Mouse (Mus musculus) intestine, postnatal 0 days (tissue): ENCODE measurements at regions not wholly inside any gene's neighbourhood (a gene's known extent, or its start where the extent isn't known, plus 50 kb on each side); places are given as distances from the start of the nearest gene placed in this dataset.

Source experiments
- ATAC-seq: fragments of 200-750 bp; cut with Nextera tagmentation; 2 replicates; pipeline ENCODE4 v1.8.0; 2017; ENCODE audit warnings: mild to moderate bottlenecking, moderate TSS enrichment, moderate library complexity
- H3K27ac ChIP-seq: fragments of 300-500 bp; sonication (generic); 2 replicates; pipeline ENCODE4 v1.5.1; 2014; ENCODE audit warnings: mild to moderate bottlenecking, low read depth, low read length, moderate library complexity
- H3K27me3 ChIP-seq: fragments of 300-500 bp; sonication (generic); replicated peaks from 2 replicates; pipeline ENCODE4 v1.6.1; 2014; ENCODE audit warnings: low read length, mixed read lengths; ENCODE audit not compliant: control insufficient read depth, insufficient read depth
- H3K36me3 ChIP-seq: fragments of 300-500 bp; sonication (generic); 2 replicates; pipeline ENCODE4 v1.6.1; 2014; ENCODE audit warnings: mild to moderate bottlenecking, moderate library complexity; ENCODE audit not compliant: control insufficient read depth, insufficient read depth
- H3K4me1 ChIP-seq: fragments of 300-500 bp; sonication (generic); replicated peaks from 2 replicates; pipeline ENCODE4 v1.6.1; 2014; ENCODE audit warnings: antibody characterized with exemption, low read length, mixed read lengths; ENCODE audit not compliant: control insufficient read depth, insufficient read depth
- H3K4me2 ChIP-seq: fragments of 300-500 bp; sonication (generic); replicated peaks from 2 replicates; pipeline ENCODE4 v1.6.1; 2014; ENCODE audit warnings: low read depth, mild to moderate bottlenecking, moderate library complexity
- H3K4me3 ChIP-seq: fragments of 300-500 bp; sonication (generic); 2 replicates; pipeline ENCODE4 v1.5.1; 2014; ENCODE audit warnings: low read depth, low read length
- H3K9ac ChIP-seq: fragments of 300-500 bp; sonication (generic); 2 replicates; pipeline ENCODE4 v1.6.1; 2014; ENCODE audit warnings: mild to moderate bottlenecking, low read depth, low read length
- H3K9me3 ChIP-seq: fragments of 300-500 bp; sonication (generic); 2 replicates; pipeline ENCODE4 v1.6.1; 2016; ENCODE audit warnings: mixed run types; ENCODE audit not compliant: control insufficient read depth
- CTCF ChIP-seq: sonication (generic); IDR thresholded peaks from 2 replicates; pipeline ENCODE4 v1.5.1; 2016; ENCODE audit warnings: low read depth, mild to moderate bottlenecking, control low read depth, antibody characterized with exemption, moderate library complexity
- WGBS: fragments of 180-500 bp; shearing (Covaris S2); extraction: QIAGEN DNeasy Blood & Tissue Kit; methylation state at CpG from one replicate; pipeline ENCODE4 v1.1.7; 2014; 5-methylcytosine and 5-hydroxymethylcytosine counted together

DNA sequence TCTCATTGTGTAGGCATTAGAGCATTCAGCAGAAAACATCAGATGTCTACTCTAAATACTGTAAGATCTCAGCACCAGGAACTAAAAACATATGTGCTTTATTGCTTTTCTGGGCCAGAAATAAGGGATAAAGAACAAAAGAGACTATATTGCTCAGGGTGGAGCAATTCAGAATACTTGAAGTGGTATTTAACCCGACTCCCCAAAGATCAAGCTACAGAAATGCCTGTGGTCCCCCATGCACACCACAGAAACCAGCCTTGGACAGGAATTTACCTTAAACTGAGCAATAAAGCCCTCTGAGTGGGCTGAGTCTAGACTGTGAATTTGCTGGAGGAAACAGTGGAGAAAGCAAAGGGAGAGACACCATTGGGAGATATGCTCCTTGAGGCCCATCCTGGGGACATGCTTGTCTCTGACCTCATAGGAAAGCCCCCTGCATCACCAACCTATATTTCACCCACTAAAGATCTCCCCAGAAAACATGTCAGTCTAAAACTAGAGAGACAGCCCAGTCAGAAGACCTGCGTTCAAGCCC, 197.3 kb upstream of the 4930412O13Rik start:
- 84% methylated on average over 2 of the region's 2 CpGs for WGBS
- no peak overlapping the region for H3K27ac ChIP-seq
- H3K4me3 ChIP-seq, result no peak overlapping the region

DNA sequence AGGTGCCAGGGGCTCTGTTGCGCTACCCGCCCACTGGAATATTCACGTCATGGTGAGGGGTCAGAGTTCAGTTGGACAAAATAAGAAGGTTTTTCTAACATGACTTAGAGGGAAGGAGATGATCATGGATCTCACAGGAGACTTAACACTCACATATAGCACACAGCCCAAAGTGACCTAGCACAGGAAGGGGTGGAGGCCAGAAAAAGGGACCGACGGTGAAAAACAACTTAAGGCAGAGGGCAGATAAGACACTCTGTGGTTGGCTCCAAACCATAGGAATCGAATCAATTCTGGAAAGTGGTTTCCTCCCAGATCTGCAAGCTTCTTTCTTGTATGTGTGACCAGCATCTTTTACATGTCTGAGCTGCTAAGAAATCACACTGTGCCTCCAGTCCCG, 192.9 kb upstream of the 4930412O13Rik start:
- Histone ChIP-seq H3K4me1 (no peaks in the 10 kb centered on the region), H3K4me3 (no peak overlapping the region), H3K36me3 (no peaks in the 10 kb centered on the region), H3K27me3 (no peaks in the 10 kb centered on the region), H3K9me3 (no peaks in the 10 kb centered on the region), H3K27ac (no peak overlapping the region), H3K4me2 (no peak overlapping the region), H3K9ac (no peak overlapping the region)
- 80% methylated on average over 7 of the region's 7 CpGs for WGBS
- no peak for TF ChIP-seq CTCF
- no peak for ATAC-seq

More for the DNA sequence above, 197.3 kb upstream of the 4930412O13Rik start:
- Histone ChIP-seq H3K27me3 (no peaks in the 10 kb centered on the region), H3K9ac (no peak overlapping the region), H3K4me2 (no peak overlapping the region), H3K36me3 (no peaks in the 10 kb centered on the region), H3K4me1 (no peaks in the 10 kb centered on the region), H3K9me3 (no peaks in the 10 kb centered on the region)
- no peak for TF ChIP-seq CTCF
- ATAC-seq, result no peak

DNA sequence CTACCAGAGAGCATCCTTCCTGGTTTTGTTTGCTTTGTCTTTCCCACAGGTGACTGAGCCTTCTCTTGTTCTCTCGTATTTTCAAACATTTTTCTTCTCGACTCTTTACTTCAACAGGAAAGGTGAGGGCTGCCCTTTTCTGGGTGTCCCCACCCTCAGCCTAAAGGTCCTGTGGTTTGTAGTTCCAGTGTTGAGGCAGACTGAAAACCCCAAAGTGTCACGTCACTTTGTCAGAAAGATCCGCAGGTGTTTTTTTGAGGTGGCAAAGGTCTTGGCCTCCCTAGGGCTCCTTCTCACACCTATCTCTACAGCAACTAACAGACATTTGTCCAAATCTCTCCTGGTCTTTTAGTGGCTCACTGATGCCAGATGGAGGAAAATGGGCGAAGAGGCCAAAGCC, 191.5 kb upstream of the 4930412O13Rik start:
- Histone ChIP-seq H3K27ac (no peak overlapping the region), H3K9me3 (no peaks in the 10 kb centered on the region), H3K4me3 (no peak overlapping the region), H3K4me1 (no peaks in the 10 kb centered on the region), H3K27me3 (no peaks in the 10 kb centered on the region), H3K9ac (no peak overlapping the region), H3K4me2 (no peak overlapping the region), H3K36me3 (no peaks in the 10 kb centered on the region)
- TF ChIP-seq CTCF, result no peak
- ATAC-seq, result no peak
- whole genome bisulfite sequencing, result 71% methylated on average over 5 of the region's 5 CpGs

DNA sequence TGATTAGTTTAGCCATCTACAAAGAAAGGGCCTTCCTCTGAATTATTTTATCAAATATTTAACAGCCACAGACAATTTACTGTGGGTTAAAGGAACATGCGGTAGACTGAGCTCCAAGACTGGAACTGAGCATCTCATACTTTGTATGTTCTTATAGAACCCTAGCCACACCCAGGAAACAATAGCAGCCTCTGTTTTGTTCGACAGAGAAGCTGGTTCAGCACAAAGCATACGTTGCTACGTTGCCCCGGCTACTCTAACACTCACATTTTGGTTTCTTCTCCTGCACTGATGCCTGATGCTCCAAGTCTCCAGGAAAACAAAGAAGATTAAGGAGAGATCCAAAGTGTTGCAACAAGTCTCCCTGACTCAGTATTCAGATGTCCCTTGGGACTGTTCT, 189.5 kb upstream of the 4930412O13Rik start:
- Histone ChIP-seq H3K4me1 (no peaks in the 10 kb centered on the region), H3K4me2 (no peak overlapping the region), H3K9ac (no peak overlapping the region), H3K27ac (no peak overlapping the region), H3K9me3 (no peaks in the 10 kb centered on the region), H3K27me3 (no peaks in the 10 kb centered on the region), H3K36me3 (no peaks in the 10 kb centered on the region), H3K4me3 (no peak overlapping the region)
- WGBS, result 85% methylated on average over 5 of the region's 5 CpGs
- TF ChIP-seq CTCF, result no peak
- ATAC-seq, result no peak

DNA sequence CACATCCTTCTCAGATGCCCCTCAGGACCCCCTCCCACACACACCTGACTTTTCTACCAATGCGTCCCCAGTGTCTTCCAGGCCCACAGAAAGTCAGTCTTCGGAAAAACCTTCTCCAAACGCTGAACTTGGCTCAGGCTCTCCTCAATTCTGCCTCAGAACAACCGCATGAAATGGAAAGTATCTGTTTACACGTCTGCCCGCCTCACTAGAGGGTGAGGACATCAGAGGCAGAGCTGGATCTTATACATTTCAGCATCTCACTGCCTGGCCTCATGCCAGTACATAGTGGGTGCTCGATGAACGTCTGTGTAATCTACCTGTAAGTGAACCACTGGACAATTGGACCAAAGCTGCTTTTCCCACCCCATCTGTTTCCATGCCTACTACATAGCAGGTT, 189.1 kb upstream of the 4930412O13Rik start:
- TF ChIP-seq CTCF, result no peak
- 63% methylated on average over 8 of the region's 8 CpGs for WGBS
- Histone ChIP-seq H3K27me3 (no peaks in the 10 kb centered on the region), H3K9ac (no peak overlapping the region), H3K4me3 (no peak overlapping the region), H3K27ac (no peak overlapping the region), H3K4me2 (no peak overlapping the region), H3K36me3 (no peaks in the 10 kb centered on the region), H3K9me3 (no peaks in the 10 kb centered on the region), H3K4me1 (no peaks in the 10 kb centered on the region)
- ATAC-seq, result no peak

DNA sequence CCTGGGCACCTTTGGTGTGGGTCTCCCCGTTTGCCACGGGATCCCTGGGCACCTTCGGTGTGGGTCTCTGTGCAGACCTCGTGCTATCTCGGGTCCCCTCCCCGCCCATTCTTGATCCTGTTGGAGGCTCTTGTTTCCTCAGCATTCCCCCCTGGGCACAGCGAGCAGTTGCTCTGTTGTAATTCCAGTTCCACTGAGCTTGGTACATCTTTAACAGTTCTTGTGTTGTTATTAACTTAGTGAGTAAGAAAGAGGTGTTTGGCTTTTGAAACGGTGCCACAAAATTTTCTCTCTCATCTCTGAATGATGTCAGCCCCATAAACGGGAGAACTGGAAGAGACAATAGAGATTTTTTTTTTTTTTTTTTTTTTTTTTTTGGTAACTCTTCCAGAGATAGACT, 187.7 kb upstream of the 4930412O13Rik start:
- no peaks in the 10 kb centered on the region for H3K27me3 ChIP-seq
- H3K36me3 ChIP-seq, result no peaks in the 10 kb centered on the region
- no peaks in the 10 kb centered on the region for H3K4me1 ChIP-seq
- TF ChIP-seq CTCF, result no peak
- no peak overlapping the region for H3K4me3 ChIP-seq
- H3K27ac ChIP-seq, result no peak overlapping the region
- no peak overlapping the region for H3K9ac ChIP-seq
- no peaks in the 10 kb centered on the region for H3K9me3 ChIP-seq
- 71% methylated on average over 9 of the region's 9 CpGs for WGBS
- ATAC-seq, result no peak
- H3K4me2 ChIP-seq, result no peak overlapping the region

DNA sequence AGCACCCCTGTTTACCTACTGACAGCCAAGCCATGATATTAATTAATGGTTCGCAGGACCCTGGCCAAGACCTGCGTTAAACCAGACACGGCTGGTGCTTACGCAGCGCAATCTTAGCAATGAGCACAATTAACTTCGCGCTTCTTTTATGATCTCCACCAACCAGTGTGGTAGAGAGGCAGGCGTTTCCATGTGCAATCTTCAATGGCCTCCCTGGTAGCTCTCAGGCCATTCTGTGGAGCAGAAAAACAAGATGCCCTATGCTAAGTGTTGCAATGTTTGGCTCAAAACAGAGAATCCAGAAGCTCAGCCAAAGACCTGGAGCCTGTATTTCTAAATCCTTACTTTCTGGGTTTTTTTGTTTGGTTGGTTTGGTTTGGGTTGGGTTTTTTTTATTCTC, 186.9 kb upstream of the 4930412O13Rik start:
- H3K4me1 ChIP-seq, result no peaks in the 10 kb centered on the region
- no peaks in the 10 kb centered on the region for H3K27me3 ChIP-seq
- TF ChIP-seq CTCF, result no peak
- no peak overlapping the region for H3K4me3 ChIP-seq
- no peaks in the 10 kb centered on the region for H3K36me3 ChIP-seq
- H3K9me3 ChIP-seq, result no peaks in the 10 kb centered on the region
- no peak overlapping the region for H3K27ac ChIP-seq
- H3K4me2 ChIP-seq, result no peak overlapping the region
- no peak overlapping the region for H3K9ac ChIP-seq
- no peak for ATAC-seq
- 87% methylated on average over 8 of the region's 8 CpGs for WGBS
